Mouse (Mus musculus): Measurements from ENCODE around the gene 2010300C02Rik. TPM values are rescaled to one million over a fixed set of nuclear protein-coding genes. Genes with fewer than 3 reads are reported as not detected.
"Not testable (repeated sequence)": the region's sequence is repeated elsewhere in the genome, so short reads cannot be mapped to it uniquely, and the experiment has no call there.

2010300C02Rik gene
- polyA plus RNA-seq, 1 experiment: 142 TPM

DNA sequence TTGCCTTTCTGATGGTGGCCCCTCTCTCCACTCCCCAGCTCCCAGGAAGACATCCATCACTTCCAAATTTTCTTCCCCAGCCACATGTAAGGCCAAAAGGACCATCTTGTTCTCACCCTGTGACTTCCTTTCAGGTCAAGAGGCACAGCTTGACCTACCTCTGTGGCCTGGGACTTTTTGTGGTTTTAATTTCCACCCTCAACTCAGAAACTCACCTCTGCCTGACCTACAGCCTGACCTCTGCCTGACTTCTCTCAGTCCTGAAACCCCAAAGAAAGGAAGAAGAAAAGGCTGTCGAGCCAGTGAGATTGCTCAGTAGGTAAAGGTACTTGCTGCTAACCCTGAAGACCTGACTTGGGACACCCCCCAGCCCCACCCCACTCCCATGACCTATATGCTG, 100.3 kb downstream of the 2010300C02Rik start:
- H3K27ac ChIP-seq (ENCODE audit: insufficient read depth, low read length): no peak overlapping the region
- no peak overlapping the region for H3K4me3 ChIP-seq (ENCODE audit: insufficient read depth, low read length)
- TF ChIP-seq POLR2A (IDR thresholded peaks at IDR 0.05; ENCODE audit: extremely low read depth, insufficient read depth, low read length) (no peak), CTCF (IDR thresholded peaks at IDR 0.05; ENCODE audit: extremely low read depth, insufficient read depth, low read length) (no peak)
- 0 out of 2 replicates have a peak, but pooled peaks cover 2% of the 10 kb centered on the region for H3K4me1 ChIP-seq (ENCODE audit: control insufficient read depth, insufficient read depth, low read length)

DNA sequence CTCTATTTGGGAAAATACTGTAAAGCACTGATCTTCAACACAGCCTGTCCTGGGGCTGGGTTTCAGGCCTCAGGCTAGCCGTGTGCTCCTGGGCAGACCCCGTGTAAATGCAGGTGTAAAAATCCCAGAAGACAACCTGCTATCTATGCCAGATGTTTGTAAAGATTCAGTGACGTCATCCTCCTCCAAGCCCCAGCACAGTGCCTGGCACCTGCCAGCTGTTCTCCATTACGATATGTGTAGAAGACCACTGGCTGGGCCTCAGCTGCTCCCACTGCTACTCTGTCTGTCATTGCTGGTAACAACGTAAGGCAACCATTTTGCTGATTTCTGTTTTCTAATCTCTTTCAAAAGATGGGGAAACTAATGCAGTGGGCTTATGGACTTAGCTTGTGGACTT, 102.8 kb downstream of the 2010300C02Rik start:
- H3K4me1 ChIP-seq (ENCODE audit: control insufficient read depth, insufficient read depth, low read length): peaks cover 7% of the 10 kb centered on the region; the same call in 1 of the 2 replicates
- no peak for TF ChIP-seq CTCF (IDR thresholded peaks at IDR 0.05; ENCODE audit: extremely low read depth, insufficient read depth, low read length)

DNA sequence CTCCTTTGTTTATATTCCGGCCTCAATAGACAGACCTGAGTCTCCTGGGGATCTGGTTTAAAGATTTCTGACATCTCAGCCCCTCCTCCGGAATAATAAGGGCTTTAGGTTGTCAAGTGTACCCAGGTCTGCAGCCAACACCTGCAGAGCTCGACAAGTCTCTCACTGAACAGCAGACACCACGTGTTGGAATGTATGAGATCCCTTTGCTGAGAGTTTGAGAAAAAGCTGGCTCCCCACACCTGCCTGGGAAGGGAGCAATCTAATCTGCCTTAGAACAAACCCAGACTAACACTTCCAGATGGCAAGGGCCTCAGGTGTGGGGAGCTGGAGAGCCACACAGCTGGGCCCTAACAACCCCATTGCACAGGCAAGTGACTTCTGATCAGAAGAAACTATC, 103.3 kb downstream of the 2010300C02Rik start:
- Histone ChIP-seq H3K4me1 (ENCODE audit: control insufficient read depth, insufficient read depth, low read length) (peaks cover 7% of the 10 kb centered on the region; the same call in 1 of the 2 replicates), H3K27ac (ENCODE audit: insufficient read depth, low read length) (no peak overlapping the region), H3K4me3 (ENCODE audit: insufficient read depth, low read length) (no peak overlapping the region)
- TF ChIP-seq CTCF (IDR thresholded peaks at IDR 0.05; ENCODE audit: extremely low read depth, insufficient read depth, low read length) (no peak), POLR2A (IDR thresholded peaks at IDR 0.05; ENCODE audit: extremely low read depth, insufficient read depth, low read length) (no peak)

More for the DNA sequence above, 102.8 kb downstream of the 2010300C02Rik start:
- Histone ChIP-seq H3K27ac (ENCODE audit: insufficient read depth, low read length) (no peak overlapping the region), H3K4me3 (ENCODE audit: insufficient read depth, low read length) (no peak overlapping the region)

DNA sequence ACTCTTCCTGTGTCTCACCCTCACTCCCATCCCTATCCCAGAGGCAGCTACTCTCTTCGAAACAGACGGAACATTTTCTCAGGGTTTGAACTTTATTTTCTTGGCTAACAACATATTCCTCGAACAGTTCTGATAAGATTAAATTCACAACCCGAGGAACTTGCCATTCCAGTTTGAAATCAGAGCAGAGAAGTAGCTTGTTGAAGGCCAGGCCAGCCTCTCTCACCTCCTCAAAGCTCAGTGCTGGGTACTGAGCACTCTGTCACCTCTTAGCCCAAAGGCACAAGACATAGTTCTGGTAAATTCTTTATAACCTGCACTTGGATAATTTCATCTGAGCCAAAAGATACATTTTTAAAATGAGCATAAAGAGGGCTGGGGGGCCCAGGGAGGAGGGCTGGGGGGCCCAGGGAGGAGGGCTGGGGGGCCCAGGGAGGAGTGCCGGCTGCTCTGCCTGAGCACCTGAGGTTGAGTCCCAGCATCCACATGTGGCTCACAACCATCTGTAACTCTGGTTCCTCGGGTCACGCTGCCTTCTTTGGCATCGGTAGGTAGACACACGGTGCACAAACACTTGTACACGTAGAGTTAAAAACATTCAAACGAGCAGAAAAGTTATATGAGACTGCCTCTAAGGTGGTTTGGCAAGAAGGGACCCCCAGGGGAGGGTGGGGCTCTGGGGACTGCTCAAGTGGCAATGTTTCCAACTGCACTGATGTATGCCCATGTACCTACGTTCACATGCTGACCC, 104.4 kb downstream of the 2010300C02Rik start:
- H3K27ac ChIP-seq (ENCODE audit: insufficient read depth, low read length): no peak overlapping the region
- TF ChIP-seq CTCF (IDR thresholded peaks at IDR 0.05; ENCODE audit: extremely low read depth, insufficient read depth, low read length) (no peak), POLR2A (IDR thresholded peaks at IDR 0.05; ENCODE audit: extremely low read depth, insufficient read depth, low read length) (no peak)
- H3K4me3 ChIP-seq (ENCODE audit: insufficient read depth, low read length): no peak overlapping the region
- peaks cover 7% of the 10 kb centered on the region; the same call in 1 of the 2 replicates for H3K4me1 ChIP-seq (ENCODE audit: control insufficient read depth, insufficient read depth, low read length)

DNA sequence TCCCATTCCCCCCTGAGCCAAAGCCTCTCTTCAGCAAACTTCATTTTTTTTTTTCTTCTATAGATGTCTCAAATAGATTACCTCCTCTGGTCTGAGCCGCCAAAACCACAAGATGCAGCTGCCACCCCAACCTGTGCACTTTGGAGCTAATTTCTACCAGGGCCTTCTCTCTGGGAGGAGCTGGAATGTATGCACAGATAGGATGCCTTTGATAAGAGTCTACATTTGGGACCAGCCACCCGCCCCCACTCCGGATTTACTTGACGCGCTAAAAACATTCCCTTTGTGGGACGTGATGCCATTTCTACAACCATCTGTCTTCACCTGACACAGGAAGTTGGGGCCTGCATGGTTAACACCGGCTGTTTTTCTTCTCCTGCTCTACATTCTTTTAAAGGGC, 105.0 kb downstream of the 2010300C02Rik start:
- H3K4me3 ChIP-seq (ENCODE audit: insufficient read depth, low read length): no peak overlapping the region
- 0 out of 2 replicates have a peak overlapping the region, but pooled peaks have one; percentile 21 for H3K27ac ChIP-seq (ENCODE audit: insufficient read depth, low read length)
- H3K4me1 ChIP-seq (ENCODE audit: control insufficient read depth, insufficient read depth, low read length): peaks cover 7% of the 10 kb centered on the region; the same call in 1 of the 2 replicates
- TF ChIP-seq CTCF (IDR thresholded peaks at IDR 0.05; ENCODE audit: extremely low read depth, insufficient read depth, low read length) (no peak), POLR2A (IDR thresholded peaks at IDR 0.05; ENCODE audit: extremely low read depth, insufficient read depth, low read length) (no peak)

DNA sequence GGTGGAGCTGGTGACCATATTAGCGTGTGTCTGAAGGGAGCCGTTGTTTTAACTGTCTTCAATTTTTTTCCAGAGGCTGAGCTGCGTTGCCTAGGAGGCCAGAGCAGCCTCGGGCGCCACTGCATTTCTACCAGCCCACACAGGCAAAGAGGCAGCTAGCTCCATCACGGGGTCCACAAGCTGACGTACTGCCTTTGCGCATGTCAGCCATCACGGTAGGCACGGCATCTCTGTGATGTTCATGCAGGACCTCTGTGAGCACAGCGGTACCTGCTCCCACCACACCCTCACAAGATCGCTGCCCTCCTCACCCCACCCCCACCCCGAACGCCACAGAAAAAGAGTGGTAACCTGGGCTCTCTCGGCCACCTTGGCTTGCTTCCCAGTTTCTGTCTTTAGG, 105.8 kb downstream of the 2010300C02Rik start:
- Histone ChIP-seq H3K27ac (ENCODE audit: insufficient read depth, low read length) (0 out of 2 replicates have a peak overlapping the region, but pooled peaks have one; percentile 21), H3K4me1 (ENCODE audit: control insufficient read depth, insufficient read depth, low read length) (peaks cover 7% of the 10 kb centered on the region; the same call in 1 of the 2 replicates), H3K4me3 (ENCODE audit: insufficient read depth, low read length) (no peak overlapping the region)
- TF ChIP-seq CTCF (IDR thresholded peaks at IDR 0.05; ENCODE audit: extremely low read depth, insufficient read depth, low read length) (no peak), POLR2A (IDR thresholded peaks at IDR 0.05; ENCODE audit: extremely low read depth, insufficient read depth, low read length) (peak; percentile 32; the same call in 1 of the 2 replicates)

DNA sequence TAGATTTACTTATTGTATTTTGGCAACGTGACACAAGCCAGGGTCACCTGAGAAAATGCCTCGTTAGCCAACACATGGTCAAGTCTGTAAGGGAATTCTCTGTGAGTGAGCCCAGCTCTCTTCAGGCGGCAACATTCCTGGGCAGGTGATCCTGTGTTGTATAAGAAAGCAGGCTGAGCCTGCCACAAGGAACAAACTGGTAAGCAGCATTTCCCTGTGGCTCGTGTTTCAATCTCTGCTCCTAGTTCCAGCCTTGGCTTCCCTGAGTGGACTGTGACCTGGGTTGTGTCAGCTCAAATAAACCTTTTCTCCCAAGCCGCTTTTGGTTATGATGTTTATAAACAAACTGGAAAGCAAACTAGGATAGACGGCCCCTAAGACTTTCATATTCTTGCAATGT, 108.9 kb downstream of the 2010300C02Rik start:
- Histone ChIP-seq H3K4me3 (ENCODE audit: insufficient read depth, low read length) (no peak overlapping the region), H3K27ac (ENCODE audit: insufficient read depth, low read length) (no peak overlapping the region), H3K4me1 (ENCODE audit: control insufficient read depth, insufficient read depth, low read length) (peaks cover 6% of the 10 kb centered on the region; the same call in 1 of the 2 replicates)
- TF ChIP-seq CTCF (IDR thresholded peaks at IDR 0.05; ENCODE audit: extremely low read depth, insufficient read depth, low read length) (no peak), POLR2A (IDR thresholded peaks at IDR 0.05; ENCODE audit: extremely low read depth, insufficient read depth, low read length) (no peak)

DNA sequence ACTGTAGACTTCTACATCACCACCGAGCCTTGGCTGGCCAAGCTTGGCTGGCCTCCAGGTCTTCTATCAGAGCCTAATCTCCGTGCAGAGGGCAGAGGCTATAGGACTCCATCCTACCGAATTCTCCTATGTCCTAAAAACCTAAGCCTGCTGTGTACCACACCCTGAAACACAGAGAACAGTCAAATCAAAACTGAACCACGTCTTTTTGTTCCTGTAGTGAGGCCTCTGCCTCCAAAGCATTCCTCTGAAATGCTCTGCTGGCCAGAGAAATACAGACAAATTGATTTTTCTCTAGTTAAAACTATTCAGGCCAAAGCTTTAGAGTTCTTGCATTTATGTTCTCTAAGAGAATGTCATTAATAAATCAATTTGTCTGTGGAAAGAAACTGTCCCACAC, 109.6 kb downstream of the 2010300C02Rik start:
- peaks cover 5% of the 10 kb centered on the region; the same call in 1 of the 2 replicates for H3K4me1 ChIP-seq (ENCODE audit: control insufficient read depth, insufficient read depth, low read length)
- no peak for TF ChIP-seq POLR2A (IDR thresholded peaks at IDR 0.05; ENCODE audit: extremely low read depth, insufficient read depth, low read length)
- no peak for TF ChIP-seq CTCF (IDR thresholded peaks at IDR 0.05; ENCODE audit: extremely low read depth, insufficient read depth, low read length)
- no peak overlapping the region for H3K4me3 ChIP-seq (ENCODE audit: insufficient read depth, low read length)
- H3K27ac ChIP-seq (ENCODE audit: insufficient read depth, low read length): no peak overlapping the region

DNA sequence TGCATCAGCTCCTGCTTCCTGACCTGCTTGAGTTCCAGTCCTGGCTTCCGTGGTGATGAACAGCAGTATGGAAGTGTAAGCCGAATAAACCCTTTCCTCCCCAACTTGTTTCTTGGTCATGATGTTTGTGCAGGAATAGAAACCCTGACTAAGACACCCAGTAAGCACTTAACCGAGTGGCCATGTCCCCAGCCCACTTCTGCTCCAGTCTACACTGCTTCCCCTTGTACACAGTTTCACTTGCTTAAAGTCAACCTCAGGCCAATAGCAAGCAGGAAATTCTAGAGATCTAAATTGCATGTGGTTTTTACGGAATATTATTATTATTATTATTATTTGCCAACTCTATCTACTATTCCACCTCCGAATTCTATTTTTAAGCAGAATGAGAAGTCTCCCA, 114.2 kb downstream of the 2010300C02Rik start:
- H3K4me3 ChIP-seq (ENCODE audit: insufficient read depth, low read length); H3K27ac ChIP-seq (ENCODE audit: insufficient read depth, low read length); H3K4me1 ChIP-seq (ENCODE audit: control insufficient read depth, insufficient read depth, low read length): not testable (repeated sequence)

DNA sequence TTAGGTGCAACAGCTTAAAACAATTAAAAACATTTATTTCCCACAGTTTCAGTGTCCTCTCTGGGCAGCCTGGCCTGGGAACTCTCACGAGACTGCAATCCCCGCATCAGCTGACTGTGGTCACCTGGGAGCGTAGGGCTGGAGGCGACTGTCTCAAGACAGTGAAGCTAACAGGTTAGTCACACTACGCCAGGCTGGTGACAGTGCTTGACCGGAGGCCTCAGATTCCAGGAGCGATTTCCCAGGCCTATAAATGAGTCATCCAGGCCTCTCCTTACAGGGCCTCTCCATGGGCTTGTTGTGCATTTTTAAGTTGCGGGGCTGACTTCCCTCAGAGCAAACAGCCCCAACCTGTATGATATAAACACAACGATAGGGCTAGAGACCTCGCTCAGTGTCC, 116.7 kb downstream of the 2010300C02Rik start:
- H3K27ac ChIP-seq (ENCODE audit: insufficient read depth, low read length): no peak overlapping the region
- H3K4me1 ChIP-seq (ENCODE audit: control insufficient read depth, insufficient read depth, low read length): peaks cover 2% of the 10 kb centered on the region
- H3K4me3 ChIP-seq (ENCODE audit: insufficient read depth, low read length): no peak overlapping the region
- TF ChIP-seq CTCF (IDR thresholded peaks at IDR 0.05; ENCODE audit: extremely low read depth, insufficient read depth, low read length): no peak
- TF ChIP-seq POLR2A (IDR thresholded peaks at IDR 0.05; ENCODE audit: extremely low read depth, insufficient read depth, low read length): no peak
